Comparison of ENCODE assay signal across 8 mouse cellular contexts in genomic region chr17:12205015-12205693, GRCm38 (mm10).
DNase-seq lines count a peak whose midpoint lies in the region; ATAC-seq lines count a peak whose summit lies in the region.
"Had no signal": no experiment of that assay in that cellular context is flagged by ENCODE, and none has a peak within 500 bp of the region (broad histone marks: within the 10 kb centered on the region; RNA-seq: fewer than 3 reads in every experiment).

No protein-coding gene starts in this region.

- no peaks in the 10 kb centered on the region for H3K9me3 ChIP-seq in midbrain, embryonic 13.5 days
- no peaks in the 10 kb centered on the region for H3K9me3 ChIP-seq in midbrain, embryonic 16.5 days (replicated peaks; ENCODE audit: control insufficient read depth, low read length, poor library complexity, severe bottlenecking)
- no peaks in the 10 kb centered on the region for H3K9me3 ChIP-seq in embryonic facial prominence, embryonic 13.5 days
- no peaks in the 10 kb centered on the region for H3K9me3 ChIP-seq in limb, embryonic 11.5 days (ENCODE audit: control insufficient read depth, low read length)
- H3K9me3 ChIP-seq: megakaryocyte, embryonic 14.5 days had no signal

- no peak overlapping the region for H3K4me3 ChIP-seq in midbrain, embryonic 13.5 days (replicated peaks)
- no peak overlapping the region for H3K4me3 ChIP-seq in midbrain, embryonic 16.5 days (ENCODE audit: low read depth, low read length)
- H3K4me3 ChIP-seq in embryonic facial prominence, embryonic 13.5 days: no peak overlapping the region
- H3K4me3 ChIP-seq in limb, embryonic 11.5 days (ENCODE audit: low read depth, low read length): no peak overlapping the region

- DNase-seq in limb, embryonic 11.5 days (ENCODE audit: low spot score): no peak
- DNase-seq in thymus, postnatal 25 days: peak; percentile 20
- DNase-seq in gastrocnemius, postnatal 14 days: no peak
- no peak for DNase-seq in adrenal gland, postnatal 25 days

- H3K4me1 ChIP-seq in midbrain, embryonic 13.5 days (replicated peaks): peaks cover 48% of the 10 kb centered on the region
- peaks cover 16% of the 10 kb centered on the region; the same call in 1 of the 2 replicates for H3K4me1 ChIP-seq in midbrain, embryonic 16.5 days (ENCODE audit: control insufficient read depth, insufficient read depth, low read length)
- H3K4me1 ChIP-seq in embryonic facial prominence, embryonic 13.5 days: peaks cover 78% of the 10 kb centered on the region
- H3K4me1 ChIP-seq in limb, embryonic 11.5 days (ENCODE audit: control insufficient read depth, insufficient read depth, low read length): peaks cover 26% of the 10 kb centered on the region

- no peak for ATAC-seq in midbrain, embryonic 13.5 days
- no peak for ATAC-seq in midbrain, embryonic 16.5 days
- ATAC-seq in embryonic facial prominence, embryonic 13.5 days (ENCODE audit: insufficient number of reproducible peaks, insufficient read depth, low FRiP score, low TSS enrichment, low read depth): no peak
- peak; percentile 44; the same call in 1 of the 2 replicates for ATAC-seq in limb, embryonic 11.5 days (ENCODE audit: insufficient number of reproducible peaks, low FRiP score, low TSS enrichment, low read depth)

- peak overlapping the region; percentile 31; the same call in 1 of the 2 replicates for H3K27ac ChIP-seq in midbrain, embryonic 13.5 days
- no peak overlapping the region for H3K27ac ChIP-seq in midbrain, embryonic 16.5 days (ENCODE audit: low read length)
- H3K27ac ChIP-seq in embryonic facial prominence, embryonic 13.5 days: peak overlapping the region; percentile 90
- peak overlapping the region; percentile 42; the same call in 1 of the 2 replicates for H3K27ac ChIP-seq in limb, embryonic 11.5 days (replicated peaks; ENCODE audit: low read depth, low read length)

- H3K27me3 ChIP-seq in midbrain, embryonic 13.5 days: no peaks in the 10 kb centered on the region
- H3K27me3 ChIP-seq in midbrain, embryonic 16.5 days (ENCODE audit: control insufficient read depth, insufficient read depth, low read depth, low read length): no peaks in the 10 kb centered on the region
- no peaks in the 10 kb centered on the region for H3K27me3 ChIP-seq in embryonic facial prominence, embryonic 13.5 days
- H3K27me3 ChIP-seq in limb, embryonic 11.5 days (ENCODE audit: control insufficient read depth, insufficient read depth, low read length): no peaks in the 10 kb centered on the region

- no peak overlapping the region for H3K9ac ChIP-seq in midbrain, embryonic 13.5 days (replicated peaks)
- no peak overlapping the region for H3K9ac ChIP-seq in midbrain, embryonic 16.5 days (ENCODE audit: low read depth, low read length)
- H3K9ac ChIP-seq in embryonic facial prominence, embryonic 13.5 days: peak overlapping the region; percentile 36
- no peak overlapping the region for H3K9ac ChIP-seq in limb, embryonic 11.5 days (ENCODE audit: low read length)

- 76% methylated on average over 10 of the region's 10 CpGs for WGBS in midbrain, embryonic 13.5 days
- WGBS in midbrain, embryonic 16.5 days: 76% methylated on average over 10 of the region's 10 CpGs
- WGBS in embryonic facial prominence, embryonic 13.5 days: 50% methylated on average over 10 of the region's 10 CpGs
- 58% methylated on average over 10 of the region's 10 CpGs for WGBS in limb, embryonic 11.5 days

- H3K4me2 ChIP-seq in midbrain, embryonic 13.5 days (replicated peaks): no peak overlapping the region
- no peak overlapping the region for H3K4me2 ChIP-seq in midbrain, embryonic 16.5 days (ENCODE audit: low read length)
- H3K4me2 ChIP-seq in embryonic facial prominence, embryonic 13.5 days: peak overlapping the region; percentile 39
- H3K4me2 ChIP-seq in limb, embryonic 11.5 days (ENCODE audit: low read depth, severe bottlenecking): no peak overlapping the region

- H3K36me3 ChIP-seq in midbrain, embryonic 13.5 days: peaks cover under 1% of the 10 kb centered on the region; the same call in 1 of the 2 replicates
- no peaks in the 10 kb centered on the region for H3K36me3 ChIP-seq in midbrain, embryonic 16.5 days (ENCODE audit: control insufficient read depth, insufficient read depth, low read length)
- H3K36me3 ChIP-seq in embryonic facial prominence, embryonic 13.5 days: 0 out of 2 replicates have a peak, but pooled peaks cover 2% of the 10 kb centered on the region
- no peaks in the 10 kb centered on the region for H3K36me3 ChIP-seq in limb, embryonic 11.5 days (ENCODE audit: control insufficient read depth, insufficient read depth, low read length)

- intact Hi-C loops in gastrocnemius, postnatal 14 days (cut with DNase I; ENCODE audit: low total_unique reads): loop anchor here (10.0 kb wide), 1 partner anchor 100 kb away; no protein-coding TSS in a partner anchor
